Mouse (Mus musculus) lung, postnatal 10 days (tissue): ENCODE results near the gene Mllt3.

Experiments used
- DNase-seq: peaks from one replicate; pipeline ENCODE4 v3.0.0; 2021

Gene Mllt3

DNA sequence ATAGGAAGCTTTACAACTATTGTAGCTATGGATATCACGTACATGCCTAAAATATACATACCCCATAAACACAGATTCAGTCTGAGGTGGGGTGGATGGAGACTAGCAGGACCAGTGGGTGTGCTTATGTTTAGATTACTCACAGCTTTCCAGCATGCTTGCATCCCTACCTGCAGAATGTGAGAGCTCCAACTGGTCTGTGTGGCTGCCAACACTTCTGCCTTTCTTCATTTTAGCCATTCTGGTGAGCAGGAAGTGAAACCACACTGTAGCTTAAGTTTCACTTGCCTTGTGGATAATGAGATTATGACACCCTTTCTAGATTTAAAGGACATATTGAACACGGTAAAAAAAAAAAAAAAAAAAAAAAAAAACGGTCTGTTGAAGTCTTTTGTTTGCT is 88.8 kb downstream of the Mllt3 start:
- DNase-seq = no peak

DNA sequence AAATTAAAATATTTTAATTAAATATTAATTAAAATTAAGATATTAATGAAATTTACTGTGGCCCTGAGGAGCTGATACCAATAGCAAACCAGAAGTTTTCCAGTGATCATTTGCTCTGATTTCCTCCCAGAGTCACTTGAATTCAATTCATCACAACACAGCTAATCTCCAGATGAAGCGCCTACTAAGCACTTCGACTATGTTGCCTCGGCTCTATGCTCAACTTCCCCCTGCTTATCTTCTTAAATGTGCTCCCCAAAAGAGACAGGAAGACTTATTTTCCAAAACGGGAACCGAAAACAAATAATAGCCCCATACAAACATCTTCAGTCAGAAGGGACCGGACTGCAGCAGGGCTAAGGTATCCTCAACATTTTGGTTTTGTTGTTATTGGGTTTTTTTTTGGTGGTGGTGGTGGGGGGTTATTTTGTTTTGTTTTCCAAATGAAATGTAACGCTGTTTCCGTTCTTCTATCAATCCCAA is 90.2 kb downstream of the Mllt3 start:
- DNase-seq = no peak

DNA sequence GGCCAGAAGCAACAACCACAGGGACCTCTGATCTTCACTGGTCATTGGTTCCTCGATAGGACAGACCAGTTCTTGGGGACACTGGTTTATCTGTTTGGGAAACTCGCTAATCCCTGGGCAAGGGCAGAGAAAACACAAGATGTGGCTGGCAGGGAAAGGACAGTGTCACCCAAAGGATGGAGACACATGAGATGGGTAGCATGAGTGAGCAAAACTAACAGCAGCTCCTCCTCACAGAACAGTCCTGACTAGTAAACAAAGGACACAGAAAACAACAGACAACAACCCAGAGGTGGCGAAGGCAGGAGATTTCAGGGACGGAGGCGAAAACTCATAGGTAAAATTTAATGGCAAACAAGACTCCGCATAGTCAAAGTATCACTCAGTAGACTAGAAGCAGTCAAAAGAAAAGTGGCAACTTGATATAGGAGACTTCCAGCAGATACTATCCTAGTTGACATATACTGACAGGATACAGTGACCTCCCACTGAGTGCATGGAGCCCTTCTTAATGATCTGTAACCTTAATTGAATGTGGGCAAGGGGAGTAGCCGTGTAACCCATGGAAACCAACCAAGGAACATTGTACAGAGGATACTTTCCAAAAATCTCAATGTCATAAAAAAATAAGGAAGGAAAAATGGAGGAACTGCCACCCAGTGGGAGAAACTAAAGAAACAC is 93.5 kb downstream of the Mllt3 start:
- DNase-seq = no peak

DNA sequence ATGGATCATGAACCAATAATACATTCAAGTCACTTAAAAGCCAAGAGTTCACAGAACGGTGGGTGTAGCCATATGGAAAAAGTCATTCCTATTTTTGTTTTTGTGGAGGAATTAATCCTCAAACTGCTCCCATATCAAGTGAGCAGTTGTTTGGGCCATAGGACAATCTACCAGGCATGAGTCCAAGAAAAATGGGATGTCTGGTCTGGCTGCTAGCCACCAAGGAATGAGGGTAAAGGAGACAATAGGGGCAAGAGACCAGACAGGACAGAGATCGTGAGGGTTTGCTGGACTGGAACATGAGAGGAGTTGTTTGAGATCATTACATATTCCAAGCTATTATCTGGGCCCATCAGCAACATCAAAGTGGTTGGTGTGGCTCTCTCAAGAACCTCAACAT is 96.8 kb downstream of the Mllt3 start:
- DNase-seq = peak; percentile 20

DNA sequence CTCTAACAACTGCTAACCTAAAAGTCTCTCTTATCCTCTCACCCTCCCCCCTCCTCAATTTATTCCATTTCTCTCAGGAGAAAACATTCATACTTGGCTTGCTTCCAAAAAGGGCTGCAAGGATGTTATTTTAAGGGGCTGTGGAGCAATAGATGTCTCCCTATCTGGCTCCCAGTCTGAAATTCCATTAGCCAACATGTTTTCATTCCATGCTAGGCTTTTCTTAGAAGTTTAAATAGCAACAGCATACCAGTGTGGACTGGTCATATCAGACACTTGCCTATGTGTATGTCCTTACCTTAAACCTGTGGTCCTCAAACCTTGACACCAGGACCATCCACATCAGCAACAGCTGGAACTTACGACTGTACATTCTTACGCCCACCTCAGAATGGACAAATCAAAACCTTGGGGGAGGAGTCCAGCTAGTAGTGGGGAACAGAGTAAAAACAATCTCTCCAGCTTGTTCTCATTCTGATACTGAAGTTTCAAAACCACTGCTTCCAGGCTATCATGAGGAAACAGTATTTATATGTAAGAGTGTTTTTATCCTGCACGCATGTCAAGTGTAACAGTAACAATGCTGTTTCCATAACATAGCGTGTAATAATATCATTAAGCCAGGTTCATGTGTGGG is 99.3 kb downstream of the Mllt3 start:
- peak; percentile 51 for DNase-seq

DNA sequence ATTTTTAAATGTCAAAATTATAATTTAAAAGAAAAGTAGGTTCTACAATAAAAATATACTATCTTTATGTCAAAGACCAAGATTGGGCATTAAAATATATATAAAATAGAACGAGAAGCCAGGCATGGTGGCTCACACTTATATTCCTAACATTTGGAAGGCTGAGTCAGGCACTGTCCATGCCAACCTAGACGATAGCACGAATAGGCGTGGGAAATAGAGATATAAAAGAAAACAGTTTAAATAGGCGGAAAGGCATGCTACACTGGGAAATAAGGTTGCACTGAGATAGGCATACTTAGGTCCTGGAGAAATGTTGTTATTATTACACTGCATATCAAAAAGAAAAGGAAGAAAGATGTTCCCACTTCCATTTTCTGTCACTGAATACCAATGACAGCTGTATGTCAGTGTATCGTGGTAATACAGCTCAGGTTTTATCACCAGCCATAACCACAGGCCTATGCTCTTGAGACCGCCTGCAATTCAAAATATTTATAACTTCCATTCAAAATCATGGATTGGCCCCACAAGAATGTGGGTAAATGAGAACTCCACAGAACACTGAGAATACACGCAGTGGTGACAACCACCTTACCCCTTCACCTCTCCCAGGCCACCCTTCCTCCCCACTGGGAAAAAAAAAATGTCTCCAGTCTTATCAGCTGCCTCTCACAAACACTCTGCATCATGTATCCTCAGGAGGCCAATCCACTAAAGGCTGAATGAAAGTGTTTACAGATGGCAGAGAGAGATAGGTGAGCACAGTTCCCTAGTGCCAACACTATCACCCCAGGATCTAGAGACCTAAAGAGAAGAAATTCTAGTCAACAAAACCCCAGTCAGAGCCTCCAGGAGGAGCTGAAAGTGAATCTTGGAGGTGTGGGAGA is 102.6 kb downstream of the Mllt3 start:
- no peak for DNase-seq

DNA sequence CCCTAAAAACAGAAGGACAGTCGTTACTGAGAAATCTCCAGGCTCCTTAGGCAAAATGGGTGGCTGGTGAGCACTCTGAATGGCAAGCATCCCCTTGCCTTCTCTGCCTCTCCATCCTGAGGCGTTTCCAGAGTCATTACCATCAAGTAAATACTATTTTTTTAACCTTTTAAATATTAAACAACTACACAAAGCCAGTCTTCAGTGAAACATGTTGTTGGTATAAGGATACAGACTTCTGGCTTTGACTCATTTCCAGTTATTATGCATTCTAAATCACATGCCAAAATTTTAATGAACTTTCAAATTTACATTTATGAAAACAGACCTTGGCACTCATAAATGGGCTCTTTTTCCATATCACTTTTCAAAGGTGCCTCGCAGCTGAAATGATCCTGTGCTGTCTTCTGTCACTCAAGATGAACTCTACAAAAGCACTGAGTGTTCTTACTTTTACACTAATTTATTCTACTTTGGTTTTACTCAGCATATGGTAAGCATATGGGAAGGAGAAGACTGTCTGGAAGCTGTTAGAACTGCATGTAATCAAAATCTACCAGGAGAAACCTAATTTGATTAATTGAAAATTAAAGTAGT is 104.5 kb downstream of the Mllt3 start:
- no peak for DNase-seq

DNA sequence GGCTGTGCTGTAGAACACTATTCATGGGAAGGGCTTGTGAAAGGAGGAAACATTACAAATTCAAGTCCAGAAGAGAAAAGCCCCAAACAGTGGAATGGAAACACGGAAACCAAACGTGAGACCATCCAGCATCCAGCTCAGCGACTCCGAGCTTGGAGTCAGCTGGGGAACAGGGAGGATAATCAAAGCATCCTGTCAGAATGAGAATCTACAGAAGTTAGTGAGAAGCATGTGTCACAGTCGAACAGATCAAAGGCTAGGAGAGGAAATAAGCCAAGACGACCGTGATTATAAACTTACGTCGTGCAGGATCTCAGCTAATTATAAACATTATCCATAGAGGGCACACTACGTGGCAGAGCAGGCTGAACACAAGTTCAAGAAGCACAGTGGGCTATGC is 105.8 kb downstream of the Mllt3 start:
- DNase-seq = no peak

DNA sequence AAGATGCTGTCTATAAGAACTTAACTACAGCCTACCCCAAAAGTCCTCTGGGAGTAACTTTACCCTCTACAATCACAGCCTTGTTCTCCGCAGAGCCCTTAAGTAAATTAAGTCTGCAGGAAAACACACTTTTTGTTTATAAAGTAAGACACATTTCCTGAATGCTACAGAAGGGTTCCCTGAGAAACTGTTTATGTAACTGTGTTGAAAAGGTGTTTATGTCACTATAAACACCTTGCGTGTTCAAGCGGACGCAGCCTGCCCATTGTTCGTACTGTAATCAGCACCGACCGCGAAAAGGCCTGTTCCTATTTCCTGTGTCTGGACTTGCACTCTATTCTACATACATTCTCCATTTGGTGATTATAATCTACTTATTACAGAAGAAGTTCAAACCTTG is 112.5 kb downstream of the Mllt3 start:
- DNase-seq = no peak

DNA sequence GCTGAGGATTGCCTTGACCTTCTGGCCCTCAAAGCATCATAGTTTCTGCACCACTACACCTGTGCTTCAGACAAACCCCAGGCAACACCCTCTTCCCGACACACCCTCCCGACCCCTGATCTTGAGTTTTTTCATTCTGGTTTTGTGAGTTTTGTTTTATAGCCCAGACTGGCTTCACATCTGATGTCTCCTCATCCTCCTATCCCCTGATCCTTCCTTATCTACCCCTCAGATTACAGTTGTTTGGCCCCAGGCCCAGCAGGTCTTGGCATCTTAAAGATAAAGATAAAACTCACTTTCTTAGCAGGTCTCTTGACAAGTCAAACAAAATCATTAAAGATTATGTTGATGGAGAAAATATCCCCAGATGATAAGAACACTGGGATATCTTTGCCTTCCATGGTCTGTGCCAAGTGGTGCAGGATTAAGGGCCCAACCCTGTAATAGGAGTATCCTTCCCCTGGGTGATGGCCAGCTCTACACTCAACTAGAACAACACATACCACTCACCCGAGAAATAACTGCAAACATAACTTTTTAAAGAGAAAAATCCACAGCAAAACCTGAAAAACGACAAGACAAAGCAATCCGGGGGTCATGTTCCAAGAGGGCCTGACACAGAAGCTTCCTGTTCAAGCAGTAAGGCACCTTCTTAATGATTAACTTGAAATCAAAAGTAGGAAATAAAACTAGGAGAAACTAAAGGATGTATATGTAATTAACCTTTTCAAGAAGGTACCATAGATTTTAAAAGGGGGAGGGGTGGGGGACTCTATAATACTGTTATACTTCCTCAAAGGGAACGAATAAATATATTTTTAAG is 121.8 kb downstream of the Mllt3 start:
- DNase-seq = no peak

DNA sequence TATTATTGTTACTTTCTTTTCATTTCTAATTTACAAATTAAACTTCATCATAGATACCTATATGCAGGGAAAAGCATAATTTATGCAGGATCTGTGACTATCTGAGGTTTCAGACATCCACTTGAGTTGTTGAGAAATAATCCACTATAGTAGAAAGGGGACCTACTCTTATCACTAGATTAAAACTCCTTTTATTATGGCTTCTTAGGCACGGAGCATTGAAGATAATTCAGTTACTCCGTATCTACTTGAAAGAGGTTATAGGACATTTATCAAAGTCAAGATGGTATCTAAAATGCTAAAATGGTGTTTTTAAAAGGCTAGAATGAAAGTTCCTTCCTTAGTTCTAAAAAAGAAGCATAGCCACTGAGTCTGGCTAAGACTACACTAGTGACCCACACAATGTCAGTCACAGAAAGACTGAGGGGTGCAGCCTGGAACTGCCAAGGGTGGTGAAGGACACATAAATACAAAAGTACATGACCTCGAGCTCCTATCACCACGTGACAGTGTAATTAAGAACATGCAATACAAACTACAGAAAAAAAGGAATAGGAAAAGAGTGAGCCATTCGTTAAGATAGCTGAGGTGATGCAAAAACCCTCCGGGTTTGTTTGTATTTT is 127.9 kb downstream of the Mllt3 start:
- DNase-seq = no peak

DNA sequence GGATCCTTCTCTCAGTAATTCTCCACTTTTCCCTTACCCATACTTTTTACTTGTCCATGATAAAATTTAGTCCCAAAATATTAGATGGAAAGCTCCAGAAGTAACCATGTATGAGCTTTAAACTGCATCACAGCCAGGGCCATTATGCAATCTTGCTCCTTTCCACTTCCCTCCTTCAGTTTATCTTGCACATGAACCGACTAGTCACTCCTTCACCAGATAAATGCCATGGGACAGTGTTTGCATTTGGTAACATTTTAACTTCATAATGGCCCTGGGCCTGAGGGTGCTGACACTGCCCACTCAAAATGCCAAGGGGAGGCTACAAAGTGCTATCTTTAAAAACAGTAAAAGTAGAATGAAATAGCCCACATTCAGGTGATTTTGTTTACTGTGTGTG is 128.4 kb downstream of the Mllt3 start:
- no peak for DNase-seq

DNA sequence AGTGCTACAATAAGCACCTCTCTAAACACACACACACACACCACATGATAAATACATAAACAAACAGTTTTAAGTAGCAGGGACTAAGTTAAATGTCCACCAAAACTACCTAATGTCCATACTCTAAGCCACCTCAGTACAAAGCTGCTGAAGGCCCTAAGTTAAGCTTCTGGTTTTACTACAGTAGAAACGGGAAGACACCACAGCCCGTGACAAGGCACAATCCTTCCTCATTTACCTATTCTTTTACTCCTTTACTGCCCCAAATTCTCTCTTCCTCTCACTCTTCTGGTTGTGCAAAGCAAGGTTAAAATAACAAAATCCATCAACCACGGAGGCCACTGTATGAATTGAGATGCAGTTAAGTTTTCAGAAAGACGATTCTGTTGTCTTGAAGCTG is 130.6 kb downstream of the Mllt3 start:
- no peak for DNase-seq

DNA sequence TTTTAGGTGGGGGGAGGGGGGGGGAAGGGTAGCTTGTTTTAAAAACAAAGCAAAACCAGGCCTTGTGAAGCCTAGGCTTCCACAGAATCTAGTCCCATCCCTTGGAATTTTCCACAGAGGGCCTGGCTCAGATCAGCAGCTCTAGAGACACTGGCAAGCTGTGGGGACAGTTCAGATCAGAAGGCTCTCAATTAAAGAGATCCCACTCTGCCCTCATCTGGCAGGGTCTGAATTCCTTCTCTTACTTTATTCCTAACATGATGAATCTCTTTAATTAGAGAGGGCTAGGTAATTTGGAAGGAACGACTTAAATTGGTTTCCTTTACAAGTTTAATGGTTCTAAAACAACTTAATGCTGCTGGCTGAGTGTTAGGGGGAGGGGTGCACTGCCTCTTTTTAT is 132.0 kb downstream of the Mllt3 start:
- DNase-seq = peak; percentile 55

DNA sequence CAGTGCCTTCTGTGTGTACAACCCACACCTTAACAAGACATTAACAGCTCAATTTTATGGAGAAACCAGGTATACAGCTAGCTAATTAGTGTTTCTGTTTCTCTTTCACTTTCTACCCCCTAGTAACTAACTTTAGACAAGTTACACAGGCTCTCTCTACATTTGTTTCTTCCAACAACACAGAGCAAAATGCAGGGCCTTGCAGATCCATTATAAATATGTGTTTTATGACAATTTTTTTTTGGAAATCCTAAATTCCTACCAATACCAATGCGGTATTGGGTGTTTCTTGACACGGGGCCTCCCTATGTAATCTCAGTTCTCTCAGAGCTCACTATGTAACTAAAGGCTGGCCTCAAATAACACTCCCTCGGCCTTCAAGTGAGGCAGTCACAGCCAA is 139.7 kb downstream of the Mllt3 start:
- DNase-seq = no peak

DNA sequence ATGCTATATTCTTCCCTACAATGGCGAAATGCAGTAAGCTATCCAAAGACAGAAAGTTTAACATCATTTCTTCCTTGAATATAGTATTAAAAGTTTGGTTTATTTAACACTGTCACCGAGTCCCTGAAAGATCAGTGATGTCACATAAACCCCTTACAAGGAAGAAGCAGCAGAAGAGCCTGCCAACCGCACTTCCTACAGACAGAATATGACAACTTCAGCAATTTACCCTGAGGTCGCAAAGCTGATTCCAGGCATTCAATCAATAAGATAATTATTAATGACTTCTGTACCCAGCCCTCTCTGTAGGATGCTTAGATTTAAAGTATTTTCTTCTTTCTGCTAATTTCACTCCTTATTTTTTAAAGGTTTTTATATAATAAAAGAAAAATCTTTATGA is 140.2 kb downstream of the Mllt3 start:
- no peak for DNase-seq

DNA sequence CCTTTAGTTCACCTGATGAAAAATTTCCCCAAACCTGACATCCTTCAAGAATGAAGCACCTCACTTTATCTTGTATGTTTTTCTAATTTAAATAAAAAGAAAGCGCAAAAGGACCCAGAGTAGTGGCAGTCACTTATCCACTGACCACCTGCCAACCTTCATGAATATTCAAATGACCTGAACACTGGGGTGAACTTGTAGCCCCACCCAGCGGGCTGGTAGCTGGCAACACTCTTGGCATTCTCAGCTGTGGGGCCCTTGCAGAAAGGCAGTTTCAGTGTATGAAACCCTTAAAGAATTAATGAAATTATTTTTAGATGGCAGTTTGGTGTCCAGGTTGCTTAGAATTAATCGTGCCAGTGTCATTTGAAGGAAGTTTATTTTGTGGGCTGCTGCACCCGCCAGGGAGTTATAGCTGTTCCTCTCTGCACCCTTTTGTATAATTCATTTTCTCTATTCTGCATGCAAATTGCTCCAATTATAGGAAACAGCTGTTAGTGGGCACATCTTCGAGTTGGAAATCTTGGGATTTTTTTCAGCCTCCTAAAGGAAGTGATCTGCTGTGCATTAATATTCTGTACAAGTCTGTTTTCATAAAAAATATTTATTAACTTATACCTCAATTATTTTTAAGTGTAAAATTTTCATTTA is 149.8 kb downstream of the Mllt3 start:
- DNase-seq = no peak

DNA sequence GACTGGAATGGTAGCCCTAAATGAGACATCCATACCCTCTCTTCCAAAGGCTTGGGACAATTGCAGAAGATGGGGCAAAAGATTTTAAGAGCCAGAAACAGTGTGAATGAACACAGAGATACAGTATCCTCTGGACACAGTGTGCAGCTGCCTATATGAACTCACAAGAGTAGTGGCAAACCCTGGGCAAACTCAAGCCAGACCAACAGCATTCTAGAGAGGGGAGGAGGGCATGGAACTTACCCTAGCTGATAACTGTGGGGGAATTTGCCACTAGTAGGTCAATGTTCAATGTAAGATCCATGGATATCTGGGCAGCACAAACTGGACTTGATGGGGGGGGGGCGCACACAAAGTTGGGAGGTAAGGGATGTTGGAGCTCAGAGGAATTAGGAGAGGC is 151.2 kb downstream of the Mllt3 start:
- DNase-seq = no peak

DNA sequence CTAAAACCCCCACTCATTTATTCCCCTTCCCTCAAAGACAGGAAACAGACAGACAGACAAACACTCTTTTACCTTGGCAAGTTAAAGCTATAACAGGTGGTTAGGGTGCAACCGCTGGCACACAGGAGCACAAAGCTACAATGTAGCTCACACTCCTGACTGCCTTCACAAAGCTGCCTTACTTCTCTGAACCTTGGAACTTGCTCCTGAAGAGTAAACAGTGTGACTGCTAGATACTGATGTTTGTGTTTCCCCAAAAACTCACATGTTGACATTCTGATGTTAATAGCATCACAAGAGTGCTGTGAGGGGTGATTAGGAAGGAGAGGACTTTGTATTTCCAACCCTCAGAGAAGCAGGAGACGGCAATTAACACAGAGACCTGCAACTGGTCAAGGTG is 151.6 kb downstream of the Mllt3 start:
- no peak for DNase-seq

DNA sequence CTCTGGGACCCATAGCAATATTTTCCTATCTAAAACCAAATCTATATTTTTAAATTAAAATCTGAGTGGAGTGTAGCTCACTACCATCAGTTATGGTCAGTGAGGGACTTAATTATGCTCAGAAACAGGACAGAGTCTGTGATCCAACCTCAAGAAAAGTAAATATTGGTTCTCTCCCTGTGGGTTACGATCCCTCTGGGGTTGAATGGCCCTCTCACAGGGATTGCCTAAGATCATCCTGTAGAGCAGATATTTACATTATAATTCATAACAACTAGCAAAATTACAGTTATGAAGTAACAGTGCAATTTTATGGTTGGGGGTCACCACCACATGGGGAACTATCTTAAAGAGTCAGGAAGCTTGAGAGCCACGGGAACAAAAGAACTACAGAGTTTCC is 152.9 kb downstream of the Mllt3 start:
- no peak for DNase-seq

DNA sequence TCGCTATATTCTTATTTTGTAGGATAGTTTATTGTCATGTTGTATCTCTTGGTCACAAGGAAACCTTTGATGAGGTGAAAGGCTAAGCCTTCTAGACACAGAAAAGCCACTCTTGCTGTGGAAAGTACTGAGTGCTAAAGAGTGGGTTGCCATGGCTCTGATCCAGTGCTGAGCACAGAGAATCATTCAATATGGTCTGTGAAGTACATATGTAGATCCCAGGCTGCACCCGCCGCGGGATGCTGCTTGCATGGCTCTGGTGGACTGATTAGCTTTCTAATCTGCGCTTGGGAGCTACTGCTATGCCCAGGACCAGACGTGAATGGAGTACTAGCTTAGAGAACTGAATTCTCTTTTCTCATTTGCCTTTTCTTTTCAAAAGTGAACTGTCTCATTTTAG is 154.5 kb downstream of the Mllt3 start:
- no peak for DNase-seq

DNA sequence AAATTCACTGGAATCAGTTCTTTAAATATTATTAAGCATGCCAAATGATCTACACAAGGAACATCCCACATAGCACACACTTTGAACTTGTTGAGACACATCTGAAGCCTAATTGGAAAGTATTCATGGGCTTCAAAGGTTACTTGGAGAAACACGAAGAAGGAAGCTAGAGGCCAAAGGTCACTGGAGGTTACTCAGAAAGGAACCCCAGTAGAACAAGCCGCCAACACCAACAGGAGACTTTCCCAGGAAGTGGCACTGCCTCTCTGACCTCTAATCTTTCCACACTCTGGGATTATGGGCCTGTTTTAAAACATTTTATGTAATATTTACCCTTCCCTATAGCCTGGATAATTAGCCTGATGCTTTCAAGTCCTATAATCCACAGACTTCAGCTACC is 162.6 kb downstream of the Mllt3 start:
- no peak for DNase-seq
